Mouse (Mus musculus) small intestine, adult 2 months (tissue): ENCODE data around the gene Bmper. TPM values are rescaled to one million over a fixed set of nuclear protein-coding genes. Genes with fewer than 3 reads are reported as not detected.

ENCODE experiments used
- H3K27ac ChIP-seq: fragments of 200-500 bp; 2 replicates; pipeline ENCODE4 v1.5.1; 2012; ENCODE audit warnings: low read depth, low read length, control low read depth, inconsistent platforms; ENCODE audit not compliant: insufficient read depth
- H3K27me3 ChIP-seq: fragments of 200-500 bp; 2 replicates; pipeline ENCODE4 v1.6.1; 2012; ENCODE audit warnings: mild to moderate bottlenecking, moderate library complexity, low read length, inconsistent platforms; ENCODE audit not compliant: control insufficient read depth, insufficient read depth
- H3K36me3 ChIP-seq: fragments of 200-500 bp; 2 replicates; pipeline ENCODE4 v1.6.1; 2012; ENCODE audit warnings: mild to moderate bottlenecking, low read length, control low read depth, inconsistent platforms; ENCODE audit not compliant: control insufficient read depth, insufficient read depth
- H3K4me1 ChIP-seq: fragments of 200-500 bp; 2 replicates; pipeline ENCODE4 v1.6.1; 2012; ENCODE audit warnings: low read length, inconsistent platforms, mixed read lengths; ENCODE audit not compliant: control insufficient read depth, insufficient read depth, insufficient read length
- H3K4me3 ChIP-seq: fragments of 200-500 bp; 2 replicates; pipeline ENCODE4 v1.5.1; 2012; ENCODE audit warnings: low read depth, mild to moderate bottlenecking, control low read depth, inconsistent platforms, low read length, moderate library complexity
- CTCF ChIP-seq: fragments of 200-500 bp; IDR thresholded peaks from 2 replicates; pipeline ENCODE4 v1.5.1; 2012; ENCODE audit warnings: low read depth, mild to moderate bottlenecking, control low read depth, inconsistent platforms, low read length, moderate library complexity, mixed read lengths; ENCODE audit not compliant: insufficient replicate concordance, insufficient read length; ENCODE audit errors: extremely low read depth
- POLR2A ChIP-seq: fragments of 200-500 bp; IDR thresholded peaks from 2 replicates; pipeline ENCODE4 v1.6.1; 2012; ENCODE audit warnings: low read depth, mild to moderate bottlenecking, control low read depth, inconsistent platforms, low read length, moderate library complexity
- WGBS: fragments of 180-500 bp; shearing (Covaris S2); methylation state at CpG from one replicate; pipeline ENCODE4 v1.1.7; 2018; 5-methylcytosine and 5-hydroxymethylcytosine counted together
- polyA plus RNA-seq: library from polyadenylated mRNA; depleted of rRNA; stranded (reverse); fragments of >200 nt; gene quantifications from 2 replicates; pipeline ENCODE4 v1.2.3, GENCODE M21; 2012

Gene Bmper
- polyA plus RNA-seq, 1 experiment, result 0.22 TPM

GRCm38 (mm10) chr9:23488265-23488664 is 265.4 kb downstream of the Bmper start:
- Histone ChIP-seq H3K36me3 (no peaks in the 10 kb centered on the region), H3K4me3 (no peak overlapping the region)

GRCm38 (mm10) chr9:23495400-23495799 is 272.5 kb downstream of the Bmper start:
- no peaks in the 10 kb centered on the region for H3K36me3 ChIP-seq
- no peaks in the 10 kb centered on the region for H3K27me3 ChIP-seq
- no peak overlapping the region for H3K27ac ChIP-seq
- TF ChIP-seq POLR2A, result no peak
- no peak for TF ChIP-seq CTCF
- WGBS, result 77% methylated on average over 4 of the region's 4 CpGs
- no peak overlapping the region for H3K4me3 ChIP-seq
- H3K4me1 ChIP-seq, result no peaks in the 10 kb centered on the region

More at GRCm38 (mm10) chr9:23488265-23488664, 265.4 kb downstream of the Bmper start:
- no peak for TF ChIP-seq POLR2A
- TF ChIP-seq CTCF, result no peak
- no peaks in the 10 kb centered on the region for H3K4me1 ChIP-seq
- WGBS, result 83% methylated on average over 5 of the region's 5 CpGs
- no peaks in the 10 kb centered on the region for H3K27me3 ChIP-seq
- no peak overlapping the region for H3K27ac ChIP-seq

GRCm38 (mm10) chr9:23497626-23498025 is 274.8 kb downstream of the Bmper start:
- Histone ChIP-seq H3K4me1 (no peaks in the 10 kb centered on the region), H3K27me3 (no peaks in the 10 kb centered on the region), H3K36me3 (no peaks in the 10 kb centered on the region), H3K27ac (no peak overlapping the region), H3K4me3 (no peak overlapping the region)
- WGBS, result 39% methylated on average over 3 of the region's 3 CpGs
- no peak for TF ChIP-seq POLR2A
- no peak for TF ChIP-seq CTCF

GRCm38 (mm10) chr9:23533870-23534269 is 311.0 kb downstream of the Bmper start:
- 38% methylated on average over 1 of the region's 1 CpGs for WGBS
- Histone ChIP-seq H3K27me3 (no peaks in the 10 kb centered on the region), H3K4me3 (no peak overlapping the region), H3K27ac (no peak overlapping the region), H3K4me1 (no peaks in the 10 kb centered on the region), H3K36me3 (no peaks in the 10 kb centered on the region)
- TF ChIP-seq POLR2A, result no peak
- no peak for TF ChIP-seq CTCF
